14 mouse cellular contexts compared by ENCODE assay signal in the genomic region with DNA sequence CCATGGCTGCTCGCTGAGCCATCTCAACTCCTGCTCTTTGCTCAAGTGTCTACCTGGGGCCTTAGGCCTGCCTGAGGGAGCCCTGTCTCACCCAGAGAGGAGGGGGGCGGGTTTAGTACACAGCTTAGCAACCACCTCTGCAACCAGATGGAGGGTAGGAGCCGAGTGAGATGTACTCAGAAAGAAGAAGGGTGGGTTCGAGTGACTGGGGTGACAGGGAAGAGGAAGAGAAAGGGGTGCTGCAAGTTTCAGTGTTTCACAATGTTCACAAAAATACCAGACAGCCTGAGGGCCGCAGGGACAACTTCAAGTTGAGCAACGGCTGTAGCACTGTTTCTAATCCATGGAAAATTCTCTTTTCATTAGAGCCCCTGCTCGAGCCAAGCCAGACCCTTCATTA.
DNase-seq lines count a peak whose midpoint lies in the region; ATAC-seq lines count a peak whose summit lies in the region.
"Had no signal": no experiment of that assay in that cellular context is flagged by ENCODE, and none has a peak within 500 bp of the region (broad histone marks: within the 10 kb centered on the region; RNA-seq: fewer than 3 reads in every experiment).

No protein-coding gene starts in this region.

- no peak overlapping the region for H3K9ac ChIP-seq in heart, embryonic 13.5 days
- H3K9ac ChIP-seq: hindbrain, embryonic 15.5 days; midbrain, embryonic 12.5 days; neural tube, embryonic 13.5 days had no signal

- WGBS in heart, embryonic 13.5 days: 64% methylated on average over 7 of the region's 7 CpGs
- WGBS in limb, embryonic 10.5 days: 75% methylated on average over 7 of the region's 7 CpGs

- no peak for DNase-seq in heart, postnatal 10 days
- DNase-seq in right cerebral cortex, adult 18-20 months: peak; percentile 25
- DNase-seq in right cerebral cortex, postnatal 14 days: no peak
- DNase-seq in limb, embryonic 10.5 days (ENCODE audit: low spot score): no peak
- DNase-seq in monocyte, adult 2 months (ENCODE audit: low read depth in 1 of 2, low spot score in 2 of 2): peak; percentile 72 to 73
- DNase-seq in gastrocnemius, adult 18-20 months (ENCODE audit: low spot score): no peak
- DNase-seq in thymus, postnatal 4 days: no peak
- DNase-seq: kidney, postnatal 25 days; right cerebral cortex, postnatal 25 days had no signal

- intact Hi-C loops in heart, postnatal 10 days (cut with DNase I): no loop called here

- no peaks in the 10 kb centered on the region for H3K36me3 ChIP-seq in heart, embryonic 13.5 days
- H3K36me3 ChIP-seq in limb, embryonic 10.5 days: no peaks in the 10 kb centered on the region
- H3K36me3 ChIP-seq: hindbrain, embryonic 15.5 days; midbrain, embryonic 12.5 days; neural tube, embryonic 13.5 days had no signal

- peaks cover 45% of the 10 kb centered on the region for H3K4me1 ChIP-seq in heart, embryonic 13.5 days
- peaks cover 37% of the 10 kb centered on the region for H3K4me1 ChIP-seq in limb, embryonic 10.5 days

- 0 out of 2 replicates have a peak overlapping the region, but pooled peaks have one; percentile 42 for H3K27ac ChIP-seq in heart, embryonic 13.5 days (replicated peaks)
- H3K27ac ChIP-seq in limb, embryonic 10.5 days: peak overlapping the region; percentile 56; the same call in 1 of the 2 replicates
- H3K27ac ChIP-seq: hindbrain, embryonic 15.5 days; midbrain, embryonic 12.5 days; neural tube, embryonic 13.5 days had no signal

- H3K27me3 ChIP-seq in heart, embryonic 13.5 days (replicated peaks): no peaks in the 10 kb centered on the region
- 0 out of 2 replicates have a peak, but pooled peaks cover 1% of the 10 kb centered on the region for H3K27me3 ChIP-seq in limb, embryonic 10.5 days (ENCODE audit: low read depth, poor library complexity, severe bottlenecking)
- H3K27me3 ChIP-seq: hindbrain, embryonic 15.5 days; neural tube, embryonic 13.5 days had no signal

- no peak for ATAC-seq in heart, embryonic 13.5 days (ENCODE audit: extremely low read depth, insufficient number of reproducible peaks, low FRiP score, low TSS enrichment)
- ATAC-seq: forebrain, embryonic 16.5 days had no signal

- no peak overlapping the region for H3K4me3 ChIP-seq in heart, embryonic 13.5 days
- H3K4me3 ChIP-seq in limb, embryonic 10.5 days: no peak overlapping the region
- H3K4me3 ChIP-seq: hindbrain, embryonic 15.5 days; midbrain, embryonic 12.5 days; neural tube, embryonic 13.5 days had no signal

- H3K4me2 ChIP-seq in heart, embryonic 13.5 days: no peak overlapping the region
- H3K4me2 ChIP-seq: hindbrain, embryonic 15.5 days; midbrain, embryonic 12.5 days; neural tube, embryonic 13.5 days had no signal

- H3K9me3 ChIP-seq in heart, embryonic 13.5 days: no peaks in the 10 kb centered on the region
- H3K9me3 ChIP-seq in limb, embryonic 10.5 days (replicated peaks): no peaks in the 10 kb centered on the region
- H3K9me3 ChIP-seq: hindbrain, embryonic 15.5 days; midbrain, embryonic 12.5 days; neural tube, embryonic 13.5 days had no signal

Comparison
In these comparisons a context has a peak if more than half of its experiments do, and no peak if none do; other contexts are left out.
1. DNase-seq: peak in right cerebral cortex, adult 18-20 months (single experiment) and monocyte, adult 2 months (2 of 2); none in heart, postnatal 10 days (0 of 2), right cerebral cortex, postnatal 14 days (single experiment), limb, embryonic 10.5 days (single experiment), gastrocnemius, adult 18-20 months (single experiment) and thymus, postnatal 4 days (single experiment).